Mouse (Mus musculus) adrenal gland, postnatal 4 days (tissue): ENCODE measurements around the gene Sh2d6. TPM values are rescaled to one million over a fixed set of nuclear protein-coding genes. Genes with fewer than 3 reads are reported as not detected.

Experiments
- DNase-seq, 2 experiments: peaks; one replicate each; pipeline ENCODE4 v3.0.0; 2021 to 2022; ENCODE audit warnings: low spot score in 2 of 2, mixed read lengths in 2 of 2
- long read RNA-seq, 2 experiments: library from polyadenylated mRNA; stranded (forward); transcript quantifications; one replicate each; pipeline ENCODE4 v2.0.0; 2021
- total RNA-seq, 2 experiments: library from RNA; stranded (reverse); gene quantifications; 2 replicates each; pipeline ENCODE4 v1.2.3; 2021

Sh2d6 gene
- total RNA-seq = under 1 TPM; 0.76 to 0.78 TPM
- long read RNA-seq, experiment 1 = 0 reads
- long read RNA-seq, experiment 2 = 0 reads

DNA sequence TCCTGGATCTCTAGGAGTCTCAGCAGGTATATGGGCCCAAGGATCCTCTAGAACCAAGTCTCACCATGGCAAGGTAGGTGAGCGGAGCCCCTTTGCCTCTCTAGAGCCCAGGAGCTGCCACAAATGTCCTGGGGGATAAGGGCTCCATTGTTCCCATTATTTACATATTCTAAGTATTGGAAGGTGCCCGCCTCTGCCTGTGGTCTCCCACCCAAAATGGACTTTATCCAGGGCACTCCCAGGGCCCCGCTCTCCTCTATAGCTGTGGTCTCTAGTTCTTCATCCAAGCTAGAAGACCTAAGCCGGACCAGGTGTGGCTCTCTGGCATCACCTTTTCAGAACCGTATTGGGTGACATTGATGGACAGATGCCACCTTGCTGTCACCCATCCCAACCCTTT, at the start of gene Sh2d6:
TSS of gene Sh2d6 (minus strand) at position 101 of the 400 bp plus-strand sequence.
- no peak for DNase-seq

DNA sequence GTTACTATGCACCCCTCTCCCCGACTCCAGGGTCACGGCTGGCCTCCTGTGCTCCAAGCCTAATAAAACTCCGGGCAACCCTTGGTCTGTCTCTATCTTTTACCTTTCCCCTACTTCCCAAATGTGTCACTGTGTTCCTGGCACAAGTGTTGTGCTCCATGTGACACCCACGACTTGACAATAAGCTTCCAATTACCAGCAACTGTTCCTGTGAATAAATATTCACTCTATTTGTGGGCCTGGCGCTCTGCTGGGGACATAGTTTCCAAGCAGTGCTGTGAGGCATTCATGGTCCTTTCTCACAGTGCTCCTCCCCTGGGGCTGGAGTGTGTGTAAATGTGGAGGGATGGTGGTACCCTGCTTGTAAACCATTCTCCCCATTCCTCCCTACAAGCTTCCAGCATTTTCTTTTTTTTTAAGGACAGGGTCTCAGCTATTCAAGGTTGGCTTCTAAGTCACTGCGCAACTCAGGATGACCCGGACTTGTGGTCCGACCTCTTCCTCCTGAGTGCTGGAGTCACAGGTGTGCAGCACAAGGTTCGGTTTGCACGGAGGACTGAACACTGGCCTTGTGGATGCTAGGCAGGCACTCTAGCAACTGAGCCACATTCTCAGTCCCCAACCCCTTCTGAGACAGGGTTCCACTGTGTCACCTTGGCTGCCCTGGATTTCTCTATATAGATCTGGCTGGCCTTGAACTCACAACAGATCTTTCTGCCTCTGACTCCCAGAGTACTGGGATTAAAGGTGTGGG, 49.3 kb upstream of the Sh2d6 start:
- no peak for DNase-seq

DNA sequence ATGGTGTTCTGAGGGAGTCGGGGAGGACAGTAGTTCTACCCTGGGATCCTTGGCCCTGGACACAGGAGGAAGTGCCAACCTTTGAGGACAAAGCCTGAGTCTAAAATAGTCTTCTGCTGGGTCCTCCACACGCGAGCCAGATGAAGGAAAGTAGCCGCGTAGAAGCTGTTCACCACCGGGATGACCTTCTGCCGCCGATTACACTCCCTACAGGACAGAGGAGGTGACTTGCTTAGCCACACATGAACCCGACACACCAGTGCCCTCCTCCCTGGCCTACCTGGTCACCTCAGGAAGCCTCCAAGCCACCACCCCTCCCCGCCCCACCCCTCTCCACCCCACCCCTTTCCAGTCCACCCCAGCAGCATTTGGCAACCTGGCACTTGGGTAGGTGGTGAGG, 47.2 kb upstream of the Sh2d6 start:
- DNase-seq = no peak

DNA sequence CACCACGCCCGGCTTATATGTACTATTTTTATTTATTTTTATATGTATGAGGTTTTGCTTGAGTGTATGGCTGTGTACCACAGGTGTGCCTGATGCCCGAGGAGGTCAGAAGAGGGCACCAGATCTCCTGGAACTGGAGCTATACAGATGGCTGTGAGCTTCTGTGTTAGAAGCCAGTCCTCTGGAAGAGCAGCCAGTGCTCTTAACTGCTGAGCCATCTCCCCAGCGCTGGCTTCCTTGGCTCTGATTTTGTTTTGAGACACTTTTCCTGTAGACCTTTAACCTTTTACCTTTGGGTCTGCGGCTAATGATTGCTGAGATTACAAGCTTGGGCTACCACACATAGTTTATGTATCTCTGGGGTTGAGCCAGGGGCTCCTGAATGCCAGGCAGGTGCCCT, 46.0 kb upstream of the Sh2d6 start:
- DNase-seq = no peak

DNA sequence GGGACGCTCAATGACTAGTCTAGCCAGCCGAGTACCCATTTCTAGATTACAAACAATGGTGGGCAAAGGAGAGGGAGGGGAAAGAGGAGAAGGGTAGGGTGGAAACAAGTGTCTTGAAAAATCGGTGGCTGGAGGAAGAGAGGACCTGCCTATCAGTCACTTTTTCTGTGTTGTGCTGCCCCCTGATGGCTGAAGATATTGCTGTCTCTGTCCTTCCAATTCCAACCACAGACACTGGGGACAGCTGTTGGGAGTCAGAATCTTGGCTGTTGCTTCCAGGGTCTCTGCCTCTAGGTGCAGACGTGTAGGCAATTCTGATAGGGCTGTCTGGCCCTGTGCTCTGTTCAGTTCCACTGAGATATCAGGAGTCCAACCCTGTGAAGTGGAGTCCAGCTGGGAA, 44.5 kb upstream of the Sh2d6 start:
- peak; percentile 48 to 76 for DNase-seq

DNA sequence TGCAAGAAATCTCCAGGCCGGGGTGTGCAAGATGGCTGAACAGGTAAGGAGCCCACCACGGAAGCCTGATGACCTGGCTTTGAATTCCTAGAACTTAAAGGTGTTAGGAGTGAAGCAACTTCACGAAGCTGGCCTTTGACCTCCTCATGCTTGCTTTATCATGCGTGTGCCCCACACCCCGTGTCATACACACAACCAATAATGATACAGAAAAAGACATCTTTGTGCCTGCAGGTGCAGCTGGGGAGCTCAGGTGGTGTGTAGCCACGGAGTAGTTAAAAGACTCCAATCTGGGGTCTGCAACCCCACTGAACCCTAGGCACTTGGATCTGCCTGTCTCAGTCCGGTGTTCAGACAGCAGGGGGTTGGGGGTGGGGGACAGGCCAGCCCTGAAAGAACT, 44.0 kb upstream of the Sh2d6 start:
- no peak for DNase-seq

DNA sequence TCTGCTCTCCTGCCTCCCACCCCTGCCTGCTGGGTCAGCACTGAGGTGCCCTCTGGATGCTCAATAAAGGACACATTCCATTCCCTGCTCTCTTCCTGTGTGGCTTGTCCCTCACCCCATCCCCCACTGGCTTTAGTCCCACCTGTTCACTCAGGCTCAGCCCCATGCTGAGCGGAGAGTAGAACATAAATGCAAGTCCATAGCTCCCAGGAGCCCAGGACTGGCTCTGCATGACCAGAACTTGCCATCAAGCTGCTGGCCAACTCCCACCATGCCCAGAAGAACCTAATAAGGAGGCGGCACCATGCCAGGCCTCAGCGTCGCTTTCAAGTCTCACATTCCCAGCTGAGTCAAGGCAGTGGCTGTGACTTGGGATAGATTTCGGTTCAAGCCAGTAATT, 41.4 kb upstream of the Sh2d6 start:
- no peak for DNase-seq

DNA sequence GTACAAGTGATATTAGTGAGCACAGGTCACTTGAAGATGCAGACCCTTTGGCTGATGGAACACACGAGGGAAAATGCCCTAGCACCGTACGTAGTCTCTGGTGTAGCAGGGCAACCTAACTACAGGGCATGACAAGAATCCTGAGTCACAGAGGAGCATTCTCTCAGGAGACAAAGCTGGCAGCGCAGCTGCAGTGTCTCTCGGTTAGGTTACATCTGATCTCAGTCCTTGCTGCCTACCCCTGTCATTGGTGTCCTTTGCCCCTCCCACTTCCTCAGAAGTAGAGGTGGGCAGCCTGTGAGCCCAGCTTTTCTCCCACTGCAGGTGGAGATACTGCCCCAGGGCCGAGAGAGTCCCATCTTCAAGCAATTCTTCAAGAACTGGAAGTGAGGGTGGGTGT, 41.0 kb upstream of the Sh2d6 start:
- DNase-seq = no peak

DNA sequence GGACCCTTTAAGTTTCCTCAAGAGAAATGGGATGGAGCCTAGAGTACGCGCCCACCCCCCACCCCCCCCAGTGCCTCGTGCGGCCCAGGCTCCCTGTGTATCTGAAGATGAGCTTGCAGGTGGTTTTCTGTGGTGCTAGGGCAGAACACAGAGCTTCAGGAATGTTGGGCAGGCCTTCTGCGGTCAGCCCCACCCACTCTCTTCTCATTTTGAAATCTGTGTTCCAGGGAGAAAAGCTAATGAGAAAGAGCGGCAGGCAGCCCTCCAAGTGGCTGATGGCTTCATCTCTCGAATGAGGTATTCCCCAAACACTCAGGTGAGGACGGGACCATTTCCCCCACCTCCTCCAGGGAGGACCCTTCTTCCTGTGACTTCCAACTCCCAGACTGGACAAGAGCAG, 39.3 kb upstream of the Sh2d6 start:
- DNase-seq = no peak

DNA sequence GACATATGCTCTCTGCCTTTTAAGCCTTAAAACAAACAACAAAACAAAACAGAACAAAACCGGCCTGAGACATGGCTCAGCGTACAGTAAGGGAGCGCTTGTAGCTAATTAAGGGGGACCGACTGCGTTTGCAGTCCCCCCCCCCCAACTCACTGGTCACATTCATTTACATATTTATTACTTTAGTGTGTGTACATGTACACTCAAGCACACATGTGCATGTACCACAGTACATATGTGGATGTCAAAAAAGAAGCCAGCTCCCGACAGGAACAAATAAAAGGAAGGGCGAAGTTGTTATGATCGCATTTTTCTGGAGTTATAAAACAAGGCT, 31.5 kb upstream of the Sh2d6 start:
- DNase-seq = no peak

DNA sequence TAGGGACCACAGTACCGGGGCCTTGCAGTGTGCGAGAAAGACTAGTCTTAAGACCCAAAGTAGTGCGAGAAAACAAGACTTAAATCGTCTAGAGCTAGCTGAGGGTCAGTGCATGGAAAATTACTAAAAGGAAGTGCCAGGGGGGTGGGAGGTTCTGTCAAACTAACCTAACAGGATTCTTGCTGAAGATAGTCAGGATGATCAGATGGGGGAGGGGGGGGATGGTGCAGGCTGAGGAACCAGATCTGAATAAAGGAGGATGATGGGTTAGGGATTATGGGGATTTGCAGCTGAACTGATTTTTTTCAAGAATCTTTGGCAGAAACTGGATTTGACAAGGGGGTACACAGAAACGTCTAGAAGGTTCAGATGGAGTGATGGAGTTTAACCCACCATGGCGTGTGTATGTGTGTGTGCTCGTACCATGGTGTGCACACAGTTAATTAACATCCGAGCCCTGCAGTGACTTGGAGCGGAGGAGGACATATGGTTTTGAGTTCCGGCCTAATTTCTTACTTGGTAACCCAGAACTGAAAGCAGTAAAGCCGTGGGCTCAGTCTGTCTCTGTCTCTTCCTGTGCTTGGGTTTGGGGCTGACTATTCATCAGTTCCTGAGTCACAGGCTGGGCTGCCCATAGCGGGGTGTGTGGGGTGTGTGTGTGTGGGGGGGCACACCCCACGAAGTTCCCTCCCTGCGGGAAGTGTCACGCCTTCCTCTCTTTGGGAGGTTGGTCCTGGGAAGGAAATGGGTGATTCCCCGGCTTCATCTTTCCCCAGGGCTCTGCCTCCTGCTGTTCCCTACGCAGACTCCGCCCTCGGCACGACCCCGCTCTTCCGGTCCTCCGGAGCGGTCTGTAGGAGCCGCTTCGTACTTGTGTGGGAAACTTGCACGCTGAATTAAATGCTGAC, 30.9 kb upstream of the Sh2d6 start:
- DNase-seq = peak in 1 of 2 experiments; percentile 37

DNA sequence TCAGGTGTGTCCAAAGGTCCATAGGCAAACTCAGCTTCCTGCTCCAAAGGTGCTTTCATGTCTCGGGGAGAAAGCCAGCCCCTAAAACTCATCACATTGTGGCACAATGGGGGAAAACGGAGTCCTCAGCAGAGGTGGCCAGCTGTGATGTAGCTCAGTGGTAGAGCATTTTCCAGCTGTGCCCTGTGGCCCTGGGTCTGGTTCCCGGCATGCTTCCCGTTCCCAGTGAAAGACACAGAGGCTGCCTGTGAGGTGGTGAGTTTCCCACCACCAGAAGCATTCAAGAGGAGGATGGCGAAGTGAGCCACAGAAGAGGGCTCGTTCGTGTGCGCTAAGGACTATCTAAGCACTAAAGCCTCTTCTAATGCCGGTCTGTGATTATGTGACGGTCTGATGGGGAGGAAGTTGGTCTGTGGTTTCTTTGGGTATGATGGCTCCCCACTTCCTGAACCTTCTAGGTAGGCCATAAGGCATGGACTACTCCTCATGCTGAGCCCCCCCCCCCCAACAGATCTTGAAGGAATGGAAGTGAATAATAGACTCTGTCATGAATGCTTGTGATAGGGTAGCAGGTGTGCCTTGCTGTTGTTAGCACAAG, 29.1 kb upstream of the Sh2d6 start:
- DNase-seq = no peak

DNA sequence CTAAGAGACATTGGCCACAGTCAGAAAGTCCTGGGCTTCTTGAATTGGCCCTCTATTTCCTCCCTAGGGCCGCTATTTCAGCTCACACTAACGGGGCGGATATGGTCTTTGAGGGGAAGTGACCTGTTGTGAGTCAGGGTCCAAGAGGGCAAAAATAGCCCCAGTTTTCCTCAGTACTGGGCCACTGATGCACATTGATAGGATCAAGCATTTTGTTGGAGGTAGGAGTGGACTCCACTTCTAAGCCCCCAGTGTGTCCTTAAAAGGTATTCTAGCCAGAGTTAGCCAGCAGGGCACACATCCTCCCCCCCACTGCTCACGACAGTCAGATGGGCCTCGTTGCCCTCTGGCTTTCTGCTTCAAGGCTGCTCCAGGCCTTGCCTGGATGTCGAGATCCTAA, 28.5 kb upstream of the Sh2d6 start:
- no peak for DNase-seq

DNA sequence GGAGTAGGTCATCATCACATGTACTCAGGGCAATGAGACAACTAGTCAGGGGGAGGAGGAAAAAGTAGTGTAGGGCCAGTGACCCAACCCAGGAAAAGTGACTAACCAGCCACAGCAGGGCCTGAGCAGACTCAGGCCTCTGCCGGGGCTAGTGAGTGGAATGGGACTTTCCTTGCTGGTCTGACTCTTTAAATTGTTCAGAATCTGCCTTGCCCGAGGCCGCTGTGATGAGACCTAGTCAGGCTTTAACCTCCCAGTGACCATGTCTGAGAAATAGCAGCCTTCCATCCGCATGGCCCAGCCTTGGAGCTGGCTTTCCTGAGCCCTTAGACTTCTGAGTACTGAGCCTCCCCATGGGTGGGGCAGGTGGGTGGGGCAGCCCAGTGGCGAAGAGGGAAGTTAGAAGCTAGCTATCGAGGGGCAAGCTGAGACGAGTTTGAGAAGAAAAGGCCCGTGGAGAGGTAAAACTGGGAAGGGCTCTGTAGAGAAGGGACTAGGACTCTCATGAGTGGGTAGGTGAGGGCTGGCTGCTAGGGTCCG, 27.6 kb upstream of the Sh2d6 start:
- DNase-seq = no peak

DNA sequence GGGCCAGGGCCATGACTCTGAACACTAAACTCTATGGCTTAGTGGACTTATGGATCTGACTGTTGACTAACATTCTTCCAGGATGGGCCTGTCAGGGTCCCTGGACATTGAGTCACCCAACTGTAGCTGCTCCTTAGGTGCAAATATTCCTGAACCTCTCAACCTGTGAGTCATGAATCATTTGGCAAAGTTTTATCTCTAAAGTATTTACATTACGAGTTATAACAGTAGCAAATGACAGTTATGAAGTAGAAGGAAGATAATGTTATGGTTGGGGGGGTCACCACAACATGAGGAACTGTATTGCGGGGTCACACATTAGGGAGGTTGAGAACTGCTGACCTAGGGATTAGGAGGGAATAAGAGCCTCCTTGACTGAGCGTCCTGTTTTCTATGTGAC, 26.4 kb upstream of the Sh2d6 start:
- no peak for DNase-seq

DNA sequence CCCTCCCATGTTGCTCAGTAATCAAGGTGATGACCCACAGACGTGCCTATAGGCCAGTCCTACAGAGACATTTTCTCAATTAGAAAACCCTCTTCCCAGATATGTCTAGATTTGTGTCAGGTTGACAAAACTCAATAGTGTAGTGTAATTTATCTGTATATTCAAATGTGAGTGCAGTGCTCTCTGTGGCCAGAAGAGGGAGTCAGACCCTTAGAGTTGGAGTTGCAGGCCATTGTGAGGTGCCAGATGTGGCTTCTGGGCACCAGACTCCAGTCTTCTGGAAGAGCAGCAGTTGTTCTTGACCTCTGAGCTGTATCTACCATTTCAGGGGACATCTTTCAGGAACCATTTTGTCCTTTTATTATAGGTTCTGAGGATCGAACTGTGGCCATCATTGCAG, 25.6 kb upstream of the Sh2d6 start:
- DNase-seq = no peak

DNA sequence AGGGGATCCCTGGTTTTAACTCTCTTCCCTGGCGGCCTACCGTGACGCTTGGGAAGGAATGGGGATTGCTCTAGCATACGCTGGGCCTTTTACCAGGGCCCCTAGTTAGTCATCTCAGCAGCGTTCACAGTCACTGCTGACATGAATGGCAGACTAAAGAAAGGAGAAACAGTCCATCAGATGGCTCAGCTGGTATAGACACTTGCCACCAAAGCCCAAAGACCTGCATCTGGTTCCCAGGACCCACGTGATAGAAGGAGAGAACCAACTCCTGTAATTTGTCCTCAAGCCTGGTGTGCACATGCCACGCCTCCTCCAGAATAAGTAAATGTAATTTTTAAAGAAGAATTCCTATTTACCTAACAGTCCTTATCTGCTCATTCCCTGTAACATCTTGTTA, 23.9 kb upstream of the Sh2d6 start:
- DNase-seq = no peak

DNA sequence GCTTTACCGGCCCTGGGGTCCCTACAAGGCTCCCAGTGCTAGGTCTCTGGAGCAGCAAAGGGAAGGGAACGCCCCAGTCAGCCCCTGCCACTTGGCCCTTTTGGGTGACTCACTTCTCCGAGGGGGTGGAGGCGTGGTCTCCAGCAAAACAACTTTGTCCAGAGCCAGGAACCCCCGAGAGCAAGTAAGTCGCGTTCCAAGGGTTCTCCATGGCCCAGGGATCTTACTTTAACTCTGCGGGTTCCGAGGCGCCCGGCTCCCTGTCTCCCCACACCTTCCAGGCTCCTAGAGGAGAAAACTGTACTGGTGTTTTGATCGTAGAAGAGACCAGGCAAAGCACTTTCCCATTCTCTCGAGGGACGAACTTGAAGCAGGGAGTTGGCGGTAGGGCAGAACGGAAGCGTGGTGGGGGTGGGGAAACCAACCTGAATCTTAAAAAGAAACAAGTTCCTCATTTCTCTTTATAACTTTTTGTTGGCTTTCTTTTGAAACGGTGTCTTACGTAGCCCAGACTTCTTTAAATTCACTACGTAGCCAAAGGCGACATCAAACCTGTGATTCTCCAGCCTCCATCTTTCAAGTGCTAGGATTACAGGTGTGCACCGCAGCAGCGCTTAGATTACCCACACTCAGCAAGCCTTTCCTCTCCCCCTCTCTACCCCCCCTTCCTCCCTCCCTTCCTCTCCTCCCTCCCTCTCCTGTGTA, 22.9 kb upstream of the Sh2d6 start, which contains the start of gene Capg:
TSS of gene Capg (plus strand) at position 109 of the 705 bp plus-strand sequence.
- DNase-seq = peak in 1 of 2 experiments; percentile 49

DNA sequence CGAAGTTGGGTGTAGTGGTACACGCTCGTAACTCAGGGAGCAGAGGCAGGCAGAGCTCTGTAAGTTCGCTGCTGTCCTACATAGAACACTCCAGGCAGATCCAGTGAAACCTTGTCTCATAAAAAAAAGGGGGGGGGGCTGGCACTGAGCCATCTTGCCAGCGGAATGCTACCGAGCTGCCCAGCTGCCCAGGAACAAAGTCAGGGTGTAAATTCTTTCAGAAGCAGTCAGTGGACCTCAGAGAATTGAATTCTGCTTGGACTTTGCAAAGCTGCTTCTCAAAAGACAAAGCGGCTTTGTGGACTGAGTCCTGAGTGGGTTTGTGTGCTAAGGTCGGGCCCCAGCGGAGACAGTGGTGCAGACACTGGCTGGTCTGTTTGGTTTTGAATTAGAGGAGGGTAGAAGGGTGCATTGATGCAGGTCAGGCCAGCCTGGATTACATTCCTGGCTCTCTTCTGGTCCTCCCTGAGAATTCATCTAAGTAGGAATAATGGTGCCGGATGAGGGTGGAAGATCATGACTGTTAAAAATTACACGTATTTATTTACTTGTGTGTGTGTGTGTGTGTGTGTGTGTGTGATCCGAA, 21.9 kb upstream of the Sh2d6 start:
- no peak for DNase-seq

DNA sequence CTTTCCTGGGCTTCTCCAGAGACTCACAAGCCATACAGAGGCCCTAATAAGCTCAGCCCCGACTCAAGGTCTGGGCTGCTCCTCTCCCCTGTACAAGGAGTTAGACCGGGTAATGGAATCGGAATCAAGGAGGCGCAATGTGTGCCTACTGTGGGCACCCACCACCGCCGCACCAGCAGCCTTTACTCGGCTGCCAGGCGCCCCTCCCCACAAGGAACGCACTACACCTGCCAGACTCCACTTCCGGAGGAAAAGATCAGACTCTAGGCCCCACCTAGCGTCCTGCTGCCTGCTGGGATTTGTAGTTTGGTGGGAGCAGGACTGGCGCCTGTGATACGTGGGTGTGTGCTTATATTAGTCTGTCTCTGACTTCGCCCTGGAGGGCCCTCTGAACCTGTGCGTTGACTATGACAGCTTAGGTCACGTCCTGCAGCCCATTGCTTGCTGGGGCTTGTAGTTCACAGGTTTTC, 17.1 kb upstream of the Sh2d6 start:
- DNase-seq = peak; percentile 47 to 63
